Mouse (Mus musculus): ENCODE measurements at regions not wholly inside any gene's neighbourhood (a gene's known extent, or its start where the extent isn't known, plus 50 kb on each side); places are given as distances from the start of the nearest gene placed in this dataset.

DNA sequence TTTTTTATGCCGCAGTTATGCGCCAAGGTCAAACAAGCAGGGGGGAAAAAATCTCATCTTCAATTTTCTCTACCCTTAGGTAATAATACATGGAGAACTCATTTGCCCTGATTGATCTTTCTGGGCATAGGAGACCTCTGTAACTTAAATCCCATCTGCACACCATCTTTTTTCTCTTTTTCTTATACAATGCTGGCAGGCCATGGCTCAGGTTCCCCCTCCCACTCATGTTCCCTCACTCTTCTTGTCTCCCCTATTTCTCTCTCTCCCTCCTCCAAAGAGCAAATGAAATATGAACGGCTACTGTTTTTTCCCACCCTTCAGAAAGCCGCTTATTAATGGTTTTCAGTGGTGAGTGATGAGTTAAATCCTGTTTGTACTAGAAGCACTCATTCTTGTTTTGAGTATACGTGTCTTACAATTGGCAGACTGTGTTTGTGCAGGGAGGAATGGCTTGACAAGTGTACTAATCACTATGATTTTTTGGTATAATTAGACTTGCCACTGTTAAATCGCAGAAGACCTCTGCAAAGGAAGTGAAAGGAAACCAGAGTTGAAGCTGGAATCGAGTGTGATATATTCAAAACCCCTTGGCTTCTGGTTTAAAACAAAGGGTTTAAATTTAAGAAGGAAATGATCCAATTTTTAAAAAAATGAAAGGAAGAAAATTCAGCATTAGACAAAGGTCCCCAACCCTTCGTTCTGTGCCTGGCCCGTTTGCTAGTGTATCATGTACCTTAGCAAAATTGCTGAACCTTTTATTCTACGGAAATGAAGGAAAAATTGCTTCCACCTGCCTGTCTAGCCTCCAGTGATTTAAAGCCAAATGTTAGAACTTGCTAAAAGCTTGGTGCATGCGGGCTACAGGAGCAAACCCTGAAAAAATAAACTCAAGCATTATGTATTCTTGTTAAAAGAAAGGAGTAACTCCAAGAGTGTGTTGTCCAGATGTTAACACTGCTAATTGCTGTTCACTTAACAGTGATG, 336.4 kb downstream of the Phf3 start:
- Histone ChIP-seq H3K4me1 (ENCODE audit: control insufficient read depth in 1 of 2, insufficient read depth in 2 of 2, low read length in 2 of 2) (no peaks in the 10 kb centered on the region), H3K4me3 (ENCODE audit: control insufficient read depth in 1 of 2, insufficient read depth in 1 of 2, low read depth in 2 of 2, low read length in 2 of 2) (no peak overlapping the region), H3K27ac (ENCODE audit: control insufficient read depth, low read depth, low read length) (no peak overlapping the region), H3K9me3 (replicated peaks; ENCODE audit: insufficient read depth, low read length) (no peaks in the 10 kb centered on the region), H3K9ac (ENCODE audit: control insufficient read depth, low read depth, low read length, poor library complexity, severe bottlenecking) (no peak overlapping the region), H3K27me3 (ENCODE audit: control insufficient read depth in 1 of 2, insufficient read depth in 2 of 2, low read length in 2 of 2) (no peaks in the 10 kb centered on the region), H3K36me3 (ENCODE audit: control insufficient read depth in 1 of 2, insufficient read depth in 2 of 2, low read length in 2 of 2) (no peaks in the 10 kb centered on the region), H3K79me2 (ENCODE audit: control insufficient read depth, insufficient read depth, low read length, poor library complexity) (no peaks in the 10 kb centered on the region)
- no peak for DNase-seq (ENCODE audit: low read depth, low spot score)
- TF ChIP-seq MXI1 (IDR thresholded peaks at IDR 0.05; ENCODE audit: low read depth, low read length) = no peak
- TF ChIP-seq NELFE (IDR thresholded peaks at IDR 0.05; ENCODE audit: low read depth, low read length) = no peak
- no peak for TF ChIP-seq SIN3A (IDR thresholded peaks at IDR 0.05; ENCODE audit: low read length)
- TF ChIP-seq CHD2 (IDR thresholded peaks at IDR 0.05; ENCODE audit: low read length) = no peak
- no peak for TF ChIP-seq POLR2A (IDR thresholded peaks at IDR 0.05; ENCODE audit: control insufficient read depth in 1 of 2, insufficient read depth in 1 of 2, low read depth in 1 of 2, low read length in 2 of 2, poor library complexity in 1 of 2)
- TF ChIP-seq CHD1 (IDR thresholded peaks at IDR 0.05; ENCODE audit: low read depth, low read length) = no peak
- TF ChIP-seq KAT2A (conservative IDR thresholded peaks at IDR 0.05; ENCODE audit: low read depth, low read length) = no peak
- no peak for TF ChIP-seq MYC (IDR thresholded peaks at IDR 0.05; ENCODE audit: low read depth, low read length)
- TF ChIP-seq RCOR1 (IDR thresholded peaks at IDR 0.05; ENCODE audit: low read depth, low read length) = no peak
- TF ChIP-seq EP300 (IDR thresholded peaks at IDR 0.05; ENCODE audit: low read depth in 1 of 2, low read length in 2 of 2) = no peak
- TF ChIP-seq USF1 (IDR thresholded peaks at IDR 0.05; ENCODE audit: low read depth, low read length) = no peak
- no peak for TF ChIP-seq ZMIZ1 (IDR thresholded peaks at IDR 0.05; ENCODE audit: low read depth, low read length)
- no peak for TF ChIP-seq CTCF (IDR thresholded peaks at IDR 0.05 in 2 of 3, conservative IDR thresholded peaks at IDR 0.05 in 1 of 3; ENCODE audit: control insufficient read depth in 1 of 3, insufficient read depth in 1 of 3, low read depth in 2 of 3, low read length in 3 of 3, poor library complexity in 1 of 3, severe bottlenecking in 1 of 3)
- no peak for TF ChIP-seq MAFK (IDR thresholded peaks at IDR 0.05; ENCODE audit: borderline replicate concordance, low read depth, low read length)
- TF ChIP-seq MYB (IDR thresholded peaks at IDR 0.05; ENCODE audit: low read depth, low read length) = no peak
- TF ChIP-seq NRF1 (IDR thresholded peaks at IDR 0.05; ENCODE audit: insufficient read depth, low read depth, low read length, poor library complexity, severe bottlenecking) = no peak
- no peak for TF ChIP-seq GATA1 (IDR thresholded peaks at IDR 0.05; ENCODE audit: low read depth, low read length)
- no peak for TF ChIP-seq E2F4 (IDR thresholded peaks at IDR 0.05; ENCODE audit: borderline replicate concordance, low read depth, low read length)

DNA sequence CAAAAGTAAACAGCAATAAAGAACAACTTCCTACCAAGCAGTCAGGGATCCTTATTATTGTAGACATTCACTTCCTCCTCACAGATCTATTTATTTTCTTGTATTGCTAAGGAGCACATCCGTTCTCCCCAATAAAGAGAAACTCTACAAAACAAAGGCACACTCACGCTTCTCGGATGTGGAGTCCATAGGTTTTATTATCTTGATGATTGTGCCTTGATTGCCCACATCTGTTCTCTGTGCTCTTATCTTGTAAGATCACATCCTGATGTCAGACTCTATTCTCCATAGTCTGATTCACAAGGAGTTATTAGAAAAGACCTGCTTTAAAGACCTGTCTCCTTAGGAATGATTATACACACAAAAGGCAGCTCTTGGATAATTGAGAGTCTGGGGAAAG, 356.4 kb downstream of the Phf3 start:
- no peak overlapping the region for H3K27ac ChIP-seq (ENCODE audit: control insufficient read depth, low read depth, low read length)
- H3K36me3 ChIP-seq (ENCODE audit: control insufficient read depth in 1 of 2, insufficient read depth in 2 of 2, low read length in 2 of 2) = no peaks in the 10 kb centered on the region
- H3K9ac ChIP-seq (ENCODE audit: control insufficient read depth, low read depth, low read length, poor library complexity, severe bottlenecking) = no peak overlapping the region
- DNase-seq (ENCODE audit: low read depth, low spot score) = no peak
- no peaks in the 10 kb centered on the region for H3K9me3 ChIP-seq (replicated peaks; ENCODE audit: insufficient read depth, low read length)
- H3K79me2 ChIP-seq (ENCODE audit: control insufficient read depth, insufficient read depth, low read length, poor library complexity) = no peaks in the 10 kb centered on the region
- no peak for TF ChIP-seq CTCF (IDR thresholded peaks at IDR 0.05 in 2 of 3, conservative IDR thresholded peaks at IDR 0.05 in 1 of 3; ENCODE audit: control insufficient read depth in 1 of 3, insufficient read depth in 1 of 3, low read depth in 2 of 3, low read length in 3 of 3, poor library complexity in 1 of 3, severe bottlenecking in 1 of 3)
- TF ChIP-seq JUND (IDR thresholded peaks at IDR 0.05; ENCODE audit: low read depth, low read length) = no peak
- no peak for TF ChIP-seq TAL1 (IDR thresholded peaks at IDR 0.05; ENCODE audit: low read length)
- no peak for TF ChIP-seq ELF1 (IDR thresholded peaks at IDR 0.05; ENCODE audit: low read depth, low read length)
- no peak for TF ChIP-seq CHD1 (IDR thresholded peaks at IDR 0.05; ENCODE audit: low read depth, low read length)
- TF ChIP-seq TBP (IDR thresholded peaks at IDR 0.05; ENCODE audit: low read depth, low read length) = no peak
- TF ChIP-seq TCF12 (IDR thresholded peaks at IDR 0.05; ENCODE audit: low read depth, low read length) = no peak
- no peak for TF ChIP-seq ZNF384 (IDR thresholded peaks at IDR 0.05; ENCODE audit: low read depth, low read length)
- no peak for TF ChIP-seq MAX (IDR thresholded peaks at IDR 0.05; ENCODE audit: low read length)
- TF ChIP-seq MEF2A (IDR thresholded peaks at IDR 0.05; ENCODE audit: extremely low read depth, insufficient replicate concordance, low read depth, low read length, poor library complexity, severe bottlenecking) = no peak
- no peak for TF ChIP-seq USF2 (IDR thresholded peaks at IDR 0.05; ENCODE audit: borderline replicate concordance in 1 of 2, insufficient read depth in 1 of 2, low read depth in 1 of 2, low read length in 2 of 2)
- H3K4me1 ChIP-seq (ENCODE audit: control insufficient read depth in 1 of 2, insufficient read depth in 2 of 2, low read length in 2 of 2) = no peaks in the 10 kb centered on the region
- H3K27me3 ChIP-seq (ENCODE audit: control insufficient read depth in 1 of 2, insufficient read depth in 2 of 2, low read length in 2 of 2) = no peaks in the 10 kb centered on the region
- H3K4me3 ChIP-seq (ENCODE audit: control insufficient read depth in 1 of 2, insufficient read depth in 1 of 2, low read depth in 2 of 2, low read length in 2 of 2) = no peak overlapping the region
